In genomic region chr4:129460827-129461182, GRCm38 (mm10) we compare ENCODE assay signal across 8 mouse cellular contexts. TPM values are rescaled to one million over a fixed set of nuclear protein-coding genes. Genes with fewer than 3 reads are reported as not detected.
A peak's percentile ranks its signal among the peaks of the same experiment; 100 is the strongest.
DNase-seq lines count a peak whose midpoint lies in the region; ATAC-seq and TF ChIP-seq lines count a peak whose summit lies in the region.

No protein-coding gene starts in this region.

- H3K4me2 ChIP-seq in lung, embryonic 15.5 days, result peak overlapping the region; percentile 61
- H3K4me2 ChIP-seq in intestine, embryonic 16.5 days (ENCODE audit: low read depth, low read length), result peak overlapping the region; percentile 73
- peak overlapping the region; percentile 70 for H3K4me2 ChIP-seq in neural tube, embryonic 14.5 days (ENCODE audit: low read depth, low read length)

- H3K4me3 ChIP-seq in lung, embryonic 15.5 days, result peak overlapping the region; percentile 82
- H3K4me3 ChIP-seq in embryonic fibroblast, embryonic 13.5 days (ENCODE audit: insufficient read depth, low read length), result peak overlapping the region; percentile 44
- peak overlapping the region; percentile 47 for H3K4me3 ChIP-seq in intestine, embryonic 16.5 days (ENCODE audit: low read length)
- peak overlapping the region; percentile 92 for H3K4me3 ChIP-seq in neural tube, embryonic 14.5 days (ENCODE audit: low read depth, low read length)

- H3K9ac ChIP-seq in lung, embryonic 15.5 days, result peak overlapping the region; percentile 49
- H3K9ac ChIP-seq in intestine, embryonic 16.5 days (ENCODE audit: low read depth, low read length), result peak overlapping the region; percentile 69
- H3K9ac ChIP-seq in neural tube, embryonic 14.5 days (replicated peaks; ENCODE audit: low read depth, low read length), result peak overlapping the region; percentile 54

- WGBS in lung, embryonic 15.5 days, result 0% methylated on average over 4 of the region's 4 CpGs
- whole genome bisulfite sequencing in intestine, embryonic 16.5 days, result 0% methylated on average over 4 of the region's 4 CpGs
- WGBS in neural tube, embryonic 14.5 days, result 0% methylated on average over 4 of the region's 4 CpGs

- TF ChIP-seq POLR2A in embryonic fibroblast, embryonic 13.5 days (IDR thresholded peaks at IDR 0.05; ENCODE audit: low read depth, low read length), result no peak

- no peak for TF ChIP-seq CTCF in embryonic fibroblast, embryonic 13.5 days (IDR thresholded peaks at IDR 0.05; ENCODE audit: borderline replicate concordance, insufficient read depth, low read length)

- no peaks in the 10 kb centered on the region for H3K9me3 ChIP-seq in lung, embryonic 15.5 days
- H3K9me3 ChIP-seq in intestine, embryonic 16.5 days (ENCODE audit: control insufficient read depth, low read length), result no peaks in the 10 kb centered on the region
- H3K9me3 ChIP-seq in neural tube, embryonic 14.5 days (ENCODE audit: control insufficient read depth, low read length), result no peaks in the 10 kb centered on the region

- peaks cover 10% of the 10 kb centered on the region for H3K4me1 ChIP-seq in lung, embryonic 15.5 days
- H3K4me1 ChIP-seq in embryonic fibroblast, embryonic 13.5 days (ENCODE audit: control insufficient read depth, insufficient read depth, low read length), result no peaks in the 10 kb centered on the region
- peaks cover 9% of the 10 kb centered on the region for H3K4me1 ChIP-seq in intestine, embryonic 16.5 days (ENCODE audit: control insufficient read depth, insufficient read depth, low read length)
- peaks cover 8% of the 10 kb centered on the region; the same call in 1 of the 2 replicates for H3K4me1 ChIP-seq in neural tube, embryonic 14.5 days (ENCODE audit: control insufficient read depth, insufficient read depth, low read length)

- no peak for DNase-seq in lung, postnatal 25 days (ENCODE audit: low spot score)
- no peak for DNase-seq in natural killer cell, adult 2 months (ENCODE audit: low spot score in 2 of 2)
- DNase-seq in retina, embryonic 14.5 days (ENCODE audit: low spot score), result no peak
- no peak for DNase-seq in thymus, postnatal 4 days

- no peaks in the 10 kb centered on the region for H3K27me3 ChIP-seq in lung, embryonic 15.5 days
- no peaks in the 10 kb centered on the region for H3K27me3 ChIP-seq in intestine, embryonic 16.5 days (replicated peaks; ENCODE audit: control insufficient read depth, insufficient read depth, low read length)
- no peaks in the 10 kb centered on the region for H3K27me3 ChIP-seq in neural tube, embryonic 14.5 days (ENCODE audit: control insufficient read depth, insufficient read depth, low read length)

- no peak for ATAC-seq in lung, embryonic 15.5 days (ENCODE audit: borderline replicate concordance, extremely low read depth, low FRiP score, low TSS enrichment)
- peak; percentile 24 for ATAC-seq in intestine, embryonic 16.5 days
- peak; percentile 21; the same call in 1 of the 2 replicates for ATAC-seq in neural tube, embryonic 14.5 days (ENCODE audit: low read depth)

- peaks cover 10% of the 10 kb centered on the region; the same call in 1 of the 2 replicates for H3K36me3 ChIP-seq in lung, embryonic 15.5 days
- no peaks in the 10 kb centered on the region for H3K36me3 ChIP-seq in intestine, embryonic 16.5 days (ENCODE audit: control insufficient read depth, insufficient read depth, low read length)
- H3K36me3 ChIP-seq in neural tube, embryonic 14.5 days (ENCODE audit: control insufficient read depth, insufficient read depth, low read length), result peaks cover 14% of the 10 kb centered on the region; the same call in 1 of the 2 replicates

- peak overlapping the region; percentile 85 for H3K27ac ChIP-seq in lung, embryonic 15.5 days
- H3K27ac ChIP-seq in embryonic fibroblast, embryonic 13.5 days (ENCODE audit: insufficient read depth, low read length), result peak overlapping the region; percentile 34
- H3K27ac ChIP-seq in intestine, embryonic 16.5 days (ENCODE audit: low read length), result peak overlapping the region; percentile 84
- peak overlapping the region; percentile 85 for H3K27ac ChIP-seq in neural tube, embryonic 14.5 days (ENCODE audit: low read depth, low read length)

RNA-seq across cellular contexts. Expression of gene Bsdc1, which starts 0.6 kb away (rescaled TPM):
- polyA plus RNA-seq in lung, embryonic 15.5 days (2015; fragmentation: Nextera tagmentation; extraction: Ambion mirVana), result 23.1 and 24.2 TPM in 2 replicates
- polyA plus RNA-seq in embryonic fibroblast, embryonic 13.5 days (2011; ENCODE audit: insufficient read length, low read depth, missing spikeins), result 23.9 and 35.3 TPM in 2 replicates
- polyA plus RNA-seq in intestine, embryonic 16.5 days (2015; fragmentation: Nextera tagmentation; extraction: Ambion mirVana), result 24.5 and 24.7 TPM in 2 replicates
- 32.8 and 33.2 TPM in 2 replicates for polyA plus RNA-seq in neural tube, embryonic 14.5 days (2014; fragmentation: Nextera tagmentation; extraction: Ambion mirVana)

RNA-seq across cellular contexts. Expression of gene Zbtb8b, which starts 20.2 kb away (rescaled TPM):
- polyA plus RNA-seq in lung, embryonic 15.5 days (2015; fragmentation: Nextera tagmentation; extraction: Ambion mirVana), result 2.2 and 3.1 TPM in 2 replicates
- polyA plus RNA-seq in embryonic fibroblast, embryonic 13.5 days (2011; ENCODE audit: insufficient read length, low read depth, missing spikeins), result not detected in 2 replicates
- 1.1 and 1.2 TPM in 2 replicates for polyA plus RNA-seq in intestine, embryonic 16.5 days (2015; fragmentation: Nextera tagmentation; extraction: Ambion mirVana)
- 16.1 and 16.2 TPM in 2 replicates for polyA plus RNA-seq in neural tube, embryonic 14.5 days (2014; fragmentation: Nextera tagmentation; extraction: Ambion mirVana)

RNA-seq across cellular contexts. Expression of gene Tssk3, which starts 30.0 kb away (rescaled TPM):
- polyA plus RNA-seq in lung, embryonic 15.5 days (2015; fragmentation: Nextera tagmentation; extraction: Ambion mirVana), result not detected in 2 replicates
- polyA plus RNA-seq in embryonic fibroblast, embryonic 13.5 days (2011; ENCODE audit: insufficient read length, low read depth, missing spikeins), result not detected in 2 replicates
- not detected in 2 replicates for polyA plus RNA-seq in intestine, embryonic 16.5 days (2015; fragmentation: Nextera tagmentation; extraction: Ambion mirVana)
- 0.27 and 0.32 TPM in 2 replicates for polyA plus RNA-seq in neural tube, embryonic 14.5 days (2014; fragmentation: Nextera tagmentation; extraction: Ambion mirVana)

RNA-seq across cellular contexts. Expression of gene Fam229a, which starts 30.2 kb away (rescaled TPM):
- polyA plus RNA-seq in lung, embryonic 15.5 days (2015; fragmentation: Nextera tagmentation; extraction: Ambion mirVana), result not detected in 2 replicates
- polyA plus RNA-seq in embryonic fibroblast, embryonic 13.5 days (2011; ENCODE audit: insufficient read length, low read depth, missing spikeins), result not detected in 2 replicates
- polyA plus RNA-seq in intestine, embryonic 16.5 days (2015; fragmentation: Nextera tagmentation; extraction: Ambion mirVana), result not detected in 2 replicates
- 0.64 TPM in 1 of 2 replicates, not detected in the other for polyA plus RNA-seq in neural tube, embryonic 14.5 days (2014; fragmentation: Nextera tagmentation; extraction: Ambion mirVana)

RNA-seq across cellular contexts. Expression of gene Marcksl1, which starts 52.6 kb away (rescaled TPM):
- 748 and 767 TPM in 2 replicates for polyA plus RNA-seq in lung, embryonic 15.5 days (2015; fragmentation: Nextera tagmentation; extraction: Ambion mirVana)
- polyA plus RNA-seq in embryonic fibroblast, embryonic 13.5 days (2011; ENCODE audit: insufficient read length, low read depth, missing spikeins), result 131 and 157 TPM in 2 replicates
- polyA plus RNA-seq in intestine, embryonic 16.5 days (2015; fragmentation: Nextera tagmentation; extraction: Ambion mirVana), result 289 and 312 TPM in 2 replicates
- 1,581 and 1,634 TPM in 2 replicates for polyA plus RNA-seq in neural tube, embryonic 14.5 days (2014; fragmentation: Nextera tagmentation; extraction: Ambion mirVana)

Comparison
In these comparisons a context has a peak if more than half of its experiments do, and no peak if none do; other contexts are left out.
1. H3K27ac ChIP-seq: peak in every context shown above with its lines; median percentile 85 in lung, embryonic 15.5 days; 85 in neural tube, embryonic 14.5 days; 84 in intestine, embryonic 16.5 days; 34 in embryonic fibroblast, embryonic 13.5 days.